Mouse (Mus musculus): ENCODE measurements around the gene Gpr161.

Gpr161 gene

GRCm38 (mm10) chr1:165295489-165295888 lies at the start of gene Gpr161:
Gpr161 (plus strand) TSS chr1:165295789.
- in situ Hi-C loops (cut with MboI; ENCODE audit: unreplicated experiment in 2 of 2): no loop called here

GRCm38 (mm10) chr1:165246587-165246986 lies 49.0 kb upstream of the Gpr161 start:
- in situ Hi-C loops (cut with MboI; ENCODE audit: unreplicated experiment in 2 of 2): loop anchor here in 1 of 2 experiments (10.0 to 25.0 kb wide), 2 partner anchors 328 to 741 kb away; no protein-coding TSS in a partner anchor

- in situ Hi-C loops (cut with MboI; ENCODE audit: unreplicated experiment in 2 of 2): loop anchor here in 1 of 2 experiments (10.0 to 25.0 kb wide), 2 partner anchors 328 to 740 kb away; no protein-coding TSS in a partner anchor
These were observed 48.5 kb upstream of the Gpr161 start for GRCm38 (mm10) chr1:165247085-165247484.

- in situ Hi-C loops (cut with MboI; ENCODE audit: unreplicated experiment in 2 of 2): loop anchor here in 1 of 2 experiments (10.0 to 25.0 kb wide), 2 partner anchors 327 to 740 kb away; no protein-coding TSS in a partner anchor
These were observed 47.8 kb upstream of the Gpr161 start for GRCm38 (mm10) chr1:165247788-165248187.

GRCm38 (mm10) chr1:165248842-165249241 lies 46.7 kb upstream of the Gpr161 start:
- in situ Hi-C loops (cut with MboI; ENCODE audit: unreplicated experiment in 2 of 2): loop anchor here in 1 of 2 experiments (10.0 to 25.0 kb wide), 2 partner anchors 326 to 738 kb away; no protein-coding TSS in a partner anchor

GRCm38 (mm10) chr1:165250546-165250945 lies 45.0 kb upstream of the Gpr161 start:
- in situ Hi-C loops (cut with MboI; ENCODE audit: unreplicated experiment in 2 of 2): loop anchor here in 1 of 2 experiments (10.0 kb wide), 1 partner anchor 324 kb away; no protein-coding TSS in a partner anchor

GRCm38 (mm10) chr1:165252027-165252671 lies 43.4 kb upstream of the Gpr161 start:
- in situ Hi-C loops (cut with MboI; ENCODE audit: unreplicated experiment in 2 of 2): loop anchor here in 1 of 2 experiments (10.0 kb wide), 1 partner anchor 323 kb away; no protein-coding TSS in a partner anchor

GRCm38 (mm10) chr1:165274946-165275345 lies 20.6 kb upstream of the Gpr161 start:
- in situ Hi-C loops (cut with MboI; ENCODE audit: unreplicated experiment in 2 of 2): no loop called here

GRCm38 (mm10) chr1:165280741-165281140 lies 14.8 kb upstream of the Gpr161 start:
- in situ Hi-C loops (cut with MboI; ENCODE audit: unreplicated experiment in 2 of 2): no loop called here

- in situ Hi-C loops (cut with MboI; ENCODE audit: unreplicated experiment in 2 of 2): no loop called here
These were observed 14.0 kb upstream of the Gpr161 start for GRCm38 (mm10) chr1:165281351-165282221.

- in situ Hi-C loops (cut with MboI; ENCODE audit: unreplicated experiment in 2 of 2): no loop called here
These were observed 13.2 kb upstream of the Gpr161 start for GRCm38 (mm10) chr1:165282222-165282966.

- in situ Hi-C loops (cut with MboI; ENCODE audit: unreplicated experiment in 2 of 2): no loop called here
These were observed 12.6 kb upstream of the Gpr161 start for GRCm38 (mm10) chr1:165282967-165283345.

- in situ Hi-C loops (cut with MboI; ENCODE audit: unreplicated experiment in 2 of 2): no loop called here
These were observed 11.5 kb upstream of the Gpr161 start for GRCm38 (mm10) chr1:165284096-165284495.

- in situ Hi-C loops (cut with MboI; ENCODE audit: unreplicated experiment in 2 of 2): no loop called here
These were observed 7.4 kb upstream of the Gpr161 start for GRCm38 (mm10) chr1:165288165-165288564.

- in situ Hi-C loops (cut with MboI; ENCODE audit: unreplicated experiment in 2 of 2): no loop called here
These were observed 5.8 kb upstream of the Gpr161 start for GRCm38 (mm10) chr1:165289831-165290230.

GRCm38 (mm10) chr1:165291606-165292005 lies 4.0 kb upstream of the Gpr161 start:
- in situ Hi-C loops (cut with MboI; ENCODE audit: unreplicated experiment in 2 of 2): no loop called here

GRCm38 (mm10) chr1:165301108-165301507 lies 5.5 kb downstream of the Gpr161 start:
- in situ Hi-C loops (cut with MboI; ENCODE audit: unreplicated experiment in 2 of 2): no loop called here

- in situ Hi-C loops (cut with MboI; ENCODE audit: unreplicated experiment in 2 of 2): no loop called here
These were observed 6.0 kb downstream of the Gpr161 start for GRCm38 (mm10) chr1:165301567-165301966.

GRCm38 (mm10) chr1:165302455-165303208 lies 7.0 kb downstream of the Gpr161 start:
- in situ Hi-C loops (cut with MboI; ENCODE audit: unreplicated experiment in 2 of 2): no loop called here

GRCm38 (mm10) chr1:165303209-165303608 lies 7.6 kb downstream of the Gpr161 start:
- in situ Hi-C loops (cut with MboI; ENCODE audit: unreplicated experiment in 2 of 2): no loop called here

Data from v-Abl transformed pro-B cells (cell line).